Mouse (Mus musculus) embryonic fibroblast, embryonic 13.5 days (primary cell): Measurements from ENCODE around the gene Slc5a5.

Source experiments
- CTCF ChIP-seq: IDR thresholded peaks from 2 replicates; pipeline ENCODE4 v1.5.1; 2011; ENCODE audit warnings: mild to moderate bottlenecking, control low read depth, low read length, moderate library complexity, borderline replicate concordance; ENCODE audit not compliant: insufficient read depth
- POLR2A ChIP-seq: IDR thresholded peaks from 2 replicates; pipeline ENCODE4 v1.6.1; 2011; ENCODE audit warnings: low read depth, mild to moderate bottlenecking, control low read depth, low read length, moderate library complexity

DNA sequence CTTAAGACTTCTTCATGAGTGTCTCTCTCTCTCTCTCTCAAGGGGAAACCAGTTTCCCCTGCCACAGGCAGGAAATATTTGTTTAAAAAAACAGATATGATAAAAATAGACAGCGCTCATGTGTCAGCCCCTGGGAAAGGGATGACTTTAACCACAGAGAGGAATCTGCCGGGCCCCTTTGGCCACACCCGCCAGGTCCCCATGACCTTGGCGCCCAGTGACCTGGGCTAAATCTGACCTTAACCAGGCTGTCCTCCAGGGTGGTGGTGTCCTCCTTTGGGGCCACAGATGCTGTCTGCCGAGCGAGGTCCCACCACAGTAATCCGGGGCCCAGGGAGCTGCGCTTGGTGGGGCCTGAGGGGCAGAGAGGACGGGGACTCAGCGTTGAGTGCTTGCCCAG lies 7.9 kb downstream of the Slc5a5 start:
- TF ChIP-seq CTCF (no peak), POLR2A (no peak)
